Mouse (Mus musculus): ENCODE results near the gene Rer1.
A peak's percentile ranks its signal among the peaks of the same experiment; 100 is the strongest.

The Rer1 gene

DNA sequence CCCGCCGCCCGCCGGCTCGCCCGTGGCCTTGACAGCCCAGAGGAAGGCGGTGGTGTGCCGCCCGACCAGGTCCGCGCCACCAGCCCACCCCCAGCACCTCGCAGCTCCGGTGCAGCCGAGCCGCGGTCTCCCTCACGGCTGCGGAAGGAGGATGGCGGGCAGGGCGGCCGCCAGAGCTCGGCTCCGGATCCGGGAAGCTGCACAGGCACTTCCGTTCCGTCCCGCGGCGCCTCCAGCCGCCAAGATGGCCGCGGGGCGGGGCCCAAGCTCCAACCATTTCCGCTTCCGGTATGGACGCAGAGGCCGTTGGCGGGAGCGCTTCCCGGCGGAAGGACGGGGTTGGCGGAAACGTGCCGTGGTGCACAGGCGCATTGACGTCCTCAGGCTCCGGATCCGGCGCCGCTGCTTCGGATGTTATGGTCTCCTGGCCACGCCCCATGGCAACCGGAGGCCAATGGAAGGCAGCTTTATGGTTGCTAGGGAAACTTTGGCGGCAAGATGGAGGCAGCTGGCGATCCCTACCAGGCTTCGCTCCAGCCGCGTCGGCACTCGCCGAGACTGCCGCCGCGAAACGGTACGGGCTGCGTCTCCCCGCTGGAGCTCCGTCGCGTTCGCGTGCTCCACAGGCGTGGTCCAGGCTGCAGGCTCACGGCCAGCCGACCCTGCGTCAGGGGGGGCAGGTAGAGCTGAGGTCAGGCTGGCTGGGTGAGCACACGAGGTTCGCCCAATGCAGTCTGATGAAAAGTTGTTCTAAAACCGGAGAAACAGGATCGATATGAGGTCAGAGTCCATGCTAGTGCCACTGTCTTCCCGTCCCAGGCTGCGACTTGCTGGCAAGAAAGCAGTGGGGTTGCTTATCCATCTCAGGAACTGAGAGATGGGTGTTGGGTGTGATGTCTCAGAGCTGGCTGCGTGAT lies at the start of gene Rer1, which contains the start of gene Morn1:
Gene Rer1, minus strand, starts transcription at position 275 of the 917 bp plus-strand sequence.
Gene Morn1, plus strand, starts transcription at position 470 of the 917 bp plus-strand sequence.
- peak; percentile 99 to 100 for DNase-seq (ENCODE audit: low spot score in 2 of 2)

DNA sequence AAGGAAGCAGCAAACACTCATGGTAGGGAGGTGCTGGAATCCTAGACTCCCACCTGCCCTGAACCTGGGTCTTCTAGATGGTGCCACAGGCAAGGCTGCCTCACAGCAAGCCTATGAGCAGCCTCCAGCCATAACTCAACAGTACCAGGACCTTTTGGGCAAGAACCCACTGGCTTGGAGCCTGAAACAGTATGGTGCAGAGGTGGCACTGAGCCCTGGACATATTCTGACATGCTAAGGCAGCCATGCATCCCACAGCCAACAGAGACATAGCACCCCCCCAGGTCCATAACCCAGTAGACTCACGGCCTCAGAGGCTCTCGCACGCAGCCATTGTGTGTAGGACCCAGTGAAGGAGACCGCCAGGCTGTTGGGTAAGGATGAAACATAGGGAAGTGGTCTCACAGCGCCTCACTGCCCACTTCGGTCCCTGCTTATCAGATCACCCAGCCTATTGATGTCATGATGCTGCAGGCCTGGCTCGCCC lies 48.5 kb upstream of the Rer1 start:
- no peak for DNase-seq (ENCODE audit: low spot score in 2 of 2)

DNA sequence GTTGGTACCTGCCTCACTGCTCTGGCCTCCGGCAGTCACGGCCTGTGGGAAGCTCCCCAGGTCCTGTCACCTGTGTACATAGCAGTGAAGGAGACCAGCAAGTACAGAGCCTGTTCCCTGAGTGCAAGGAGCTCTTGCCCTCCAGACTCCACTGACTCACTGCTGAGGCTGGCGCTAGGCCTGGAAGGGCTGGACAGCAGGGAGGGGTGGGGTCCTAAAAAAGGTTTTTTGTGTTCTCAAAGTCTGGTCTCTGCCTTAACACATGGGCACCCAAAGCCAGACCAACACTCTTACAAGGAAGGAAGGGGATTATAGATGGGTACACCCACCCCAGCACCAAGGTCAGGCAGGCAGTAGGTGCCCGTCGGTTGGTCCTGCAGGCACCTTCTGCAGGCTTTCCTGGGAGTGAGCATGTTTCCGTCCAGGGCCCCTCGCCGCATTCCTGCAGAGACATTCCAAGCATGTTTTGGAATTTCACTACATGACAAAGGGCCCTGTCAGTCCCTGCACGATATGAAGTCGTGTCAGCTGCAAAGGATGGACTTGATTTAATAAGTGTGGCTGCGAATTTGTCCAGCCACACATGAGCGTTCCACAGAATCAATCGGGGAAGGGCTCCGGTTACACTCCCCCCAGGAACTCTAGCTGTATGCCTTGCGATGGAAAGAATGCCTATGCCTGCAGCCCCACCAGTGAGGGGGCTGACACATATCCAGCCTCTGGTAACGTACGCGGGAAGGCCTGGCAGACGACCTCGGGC lies 47.7 kb upstream of the Rer1 start:
- peak in 1 of 2 experiments; percentile 77 for DNase-seq (ENCODE audit: low spot score in 2 of 2)

DNA sequence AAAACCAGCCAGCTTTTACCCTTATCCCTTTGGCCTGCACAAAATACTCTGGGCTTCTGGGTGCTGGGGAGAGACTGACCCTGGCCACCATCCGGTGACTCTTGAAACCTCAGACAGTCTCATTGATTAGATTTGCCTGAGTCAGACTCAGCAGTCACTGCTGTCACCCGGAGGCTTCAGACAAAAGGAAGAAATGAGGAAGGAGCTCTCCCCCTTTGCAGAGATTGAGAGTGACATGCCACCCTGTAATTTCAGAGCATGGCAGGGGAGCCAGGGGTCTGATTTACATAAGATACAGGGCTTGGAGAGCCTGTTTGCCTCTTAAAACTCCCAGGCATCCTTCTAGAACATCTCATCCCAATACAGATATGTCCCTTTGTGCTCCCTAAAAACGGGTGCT lies 47.0 kb upstream of the Rer1 start:
- no peak for DNase-seq (ENCODE audit: low spot score in 2 of 2)

DNA sequence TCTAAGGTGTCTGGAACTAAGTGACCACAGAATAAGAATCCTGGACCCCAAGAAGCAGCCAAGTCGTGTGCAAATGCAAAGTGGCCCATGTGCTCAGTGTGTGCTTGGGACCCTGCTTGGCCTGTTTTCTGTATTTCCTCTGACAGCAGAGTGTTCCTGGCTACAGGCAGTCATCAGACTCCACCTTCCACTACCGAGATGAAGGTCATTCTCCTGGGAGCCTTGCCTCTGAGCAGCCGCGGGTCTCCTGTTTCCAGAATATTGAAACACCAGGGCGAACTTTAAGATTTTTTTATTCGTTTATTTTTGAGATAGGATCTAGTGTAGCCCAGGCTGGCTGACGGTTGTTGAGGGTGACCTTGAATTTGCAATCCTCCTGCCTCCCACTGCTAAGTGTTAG lies 44.4 kb upstream of the Rer1 start:
- DNase-seq (ENCODE audit: low spot score in 2 of 2): no peak

DNA sequence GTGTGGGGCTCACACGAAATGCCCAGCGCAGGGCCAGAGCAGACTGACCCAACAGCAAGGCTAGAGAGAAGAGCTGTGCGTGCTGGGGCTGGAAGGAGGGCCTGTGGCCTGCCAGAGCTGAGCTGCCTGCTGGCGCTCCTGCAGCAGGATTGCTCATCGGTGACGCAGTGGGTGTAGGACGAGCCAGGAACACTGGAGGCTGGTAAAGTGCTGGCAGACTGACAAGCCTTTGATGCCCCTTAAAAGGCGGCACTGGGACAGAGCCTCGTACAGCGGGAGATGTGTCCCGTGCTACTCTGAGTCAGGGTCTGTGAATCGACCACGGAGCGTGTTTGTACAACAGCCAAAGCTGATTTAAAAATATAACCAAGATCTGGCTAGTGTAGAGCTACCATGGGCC lies 43.8 kb upstream of the Rer1 start:
- peak in 1 of 2 experiments; percentile 84 for DNase-seq (ENCODE audit: low spot score in 2 of 2)

DNA sequence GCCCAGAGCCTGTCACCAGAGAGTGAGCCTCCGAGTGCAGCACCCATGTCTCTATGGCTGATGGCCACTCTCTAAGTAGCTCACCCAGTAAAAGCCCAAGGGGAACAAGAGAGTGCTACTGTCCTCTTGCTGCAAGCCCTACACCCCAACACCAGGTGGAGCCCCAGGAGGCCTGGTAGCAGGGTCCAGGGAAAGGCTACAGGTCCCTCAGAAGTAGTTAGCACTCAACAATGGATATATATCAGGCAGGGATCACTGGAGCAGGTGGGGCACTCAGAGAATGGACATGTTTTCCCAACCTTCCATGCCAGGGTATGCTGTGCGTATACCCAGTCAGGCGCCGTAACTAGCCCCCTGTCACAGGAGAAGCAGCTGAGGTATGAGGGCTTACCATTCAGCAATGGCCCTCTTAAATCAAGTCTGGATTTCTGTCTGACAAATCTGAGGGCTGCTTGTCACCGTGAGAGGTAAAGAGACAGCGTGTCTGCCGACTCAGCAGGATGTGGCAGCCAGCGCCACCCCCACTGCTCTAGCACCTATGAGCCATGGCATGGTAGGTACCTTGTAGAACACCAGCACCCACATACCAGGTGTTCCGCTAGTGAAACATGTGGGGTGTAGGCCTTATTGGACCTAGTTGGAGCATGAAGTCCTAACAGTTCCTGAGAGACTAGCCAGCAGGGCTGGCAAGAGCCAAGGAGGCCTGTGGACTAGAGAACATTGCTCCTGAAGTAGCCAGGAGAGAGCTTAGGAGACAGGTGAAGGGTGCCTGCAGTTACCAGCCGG lies 43.1 kb upstream of the Rer1 start:
- DNase-seq (ENCODE audit: low spot score in 2 of 2): no peak

DNA sequence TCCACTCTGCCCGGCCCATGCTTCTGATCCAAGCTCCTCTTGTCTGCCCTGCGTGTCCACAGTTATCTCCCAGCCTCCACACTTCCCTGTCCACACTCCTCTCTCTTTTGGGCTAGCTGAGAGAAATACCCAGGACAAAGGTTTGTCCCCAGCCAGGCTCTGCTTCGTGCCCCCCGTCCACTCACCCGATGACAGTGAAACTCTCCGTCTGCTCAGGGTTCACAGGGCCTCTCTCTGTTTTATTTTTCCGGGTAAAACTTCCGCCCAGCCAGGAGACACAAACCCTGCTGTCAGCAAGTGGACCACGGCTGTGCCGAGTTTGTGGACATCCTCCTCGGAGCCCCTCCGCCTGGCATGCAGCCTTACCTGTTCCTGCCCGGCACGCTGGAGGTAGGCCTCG lies 42.2 kb upstream of the Rer1 start:
- no peak for DNase-seq (ENCODE audit: low spot score in 2 of 2)

DNA sequence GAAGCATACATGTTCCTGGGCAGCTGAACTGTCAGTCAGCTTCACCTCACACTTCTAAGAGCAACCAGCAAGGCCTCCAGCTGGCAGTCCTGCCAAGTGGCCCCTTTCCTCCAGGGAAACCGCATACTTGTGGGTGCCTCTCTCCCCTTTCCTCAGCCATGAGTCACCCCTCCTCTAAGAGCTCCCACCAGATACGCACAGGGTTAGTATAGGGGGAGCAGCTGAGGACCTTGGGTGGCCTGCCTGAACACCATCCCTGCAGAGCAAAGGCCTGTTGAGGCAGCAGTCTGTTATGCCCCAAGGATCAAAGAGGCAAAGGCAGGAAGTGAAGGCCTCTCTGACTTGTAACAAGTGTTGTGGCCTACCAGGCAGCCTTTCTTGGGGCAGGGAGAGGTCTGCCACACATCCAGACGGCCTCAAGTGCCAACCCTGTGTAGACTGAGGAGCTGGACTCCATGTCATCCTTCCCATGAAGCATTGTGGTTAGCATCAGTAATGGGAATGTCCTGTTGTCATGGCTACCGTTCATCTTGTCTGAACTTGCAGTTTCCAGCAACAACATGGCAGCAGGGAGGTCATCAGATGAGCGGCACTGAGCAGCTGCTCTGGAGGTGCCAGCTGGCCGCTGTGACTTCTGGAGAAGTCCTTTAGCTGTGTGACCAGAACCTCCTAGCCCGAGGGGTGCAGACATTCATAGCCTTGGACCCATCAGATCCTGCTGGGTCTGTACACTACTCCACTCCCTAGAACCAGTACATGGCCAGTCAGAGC lies 40.6 kb upstream of the Rer1 start:
- no peak for DNase-seq (ENCODE audit: low spot score in 2 of 2)

DNA sequence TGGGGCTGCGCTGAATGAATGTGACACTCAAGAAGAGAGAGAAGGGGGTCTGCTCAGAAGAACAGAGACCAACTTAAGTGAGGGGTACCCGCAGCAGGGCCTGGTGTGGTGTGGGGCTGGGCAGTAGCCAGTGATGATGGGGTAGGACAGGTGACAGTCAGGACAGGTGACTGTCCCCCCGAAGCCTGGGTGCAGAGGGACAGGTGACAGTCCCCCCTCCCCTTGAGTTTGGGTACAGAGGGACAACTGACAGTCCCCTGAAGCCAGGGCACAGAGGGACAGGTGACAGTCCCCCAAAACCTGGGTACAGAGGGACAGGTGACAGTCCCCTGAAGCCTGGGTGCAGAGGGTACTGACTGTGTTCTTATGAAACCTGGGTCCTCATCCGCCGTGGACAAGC lies 40.0 kb upstream of the Rer1 start:
- no peak for DNase-seq (ENCODE audit: low spot score in 2 of 2)

DNA sequence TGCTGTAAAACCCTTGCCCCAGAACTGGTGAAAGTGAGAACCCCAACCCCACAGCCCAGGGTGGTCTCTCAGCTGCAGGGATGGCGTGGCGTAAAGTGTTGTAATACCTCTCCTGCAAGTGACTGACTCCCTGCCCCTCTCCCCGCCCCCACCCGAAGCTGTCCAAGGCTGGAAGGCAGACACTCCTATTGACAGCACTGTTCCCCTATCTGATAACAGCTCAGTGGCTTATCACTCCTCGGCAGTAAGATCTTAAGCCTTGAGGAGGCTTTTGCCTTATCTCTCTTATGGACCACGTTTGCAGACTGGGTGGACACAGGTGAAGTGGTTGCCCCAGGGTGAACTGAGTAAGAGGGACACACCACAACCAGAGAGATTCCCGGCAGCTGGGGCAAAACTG lies 39.1 kb upstream of the Rer1 start:
- no peak for DNase-seq (ENCODE audit: low spot score in 2 of 2)

DNA sequence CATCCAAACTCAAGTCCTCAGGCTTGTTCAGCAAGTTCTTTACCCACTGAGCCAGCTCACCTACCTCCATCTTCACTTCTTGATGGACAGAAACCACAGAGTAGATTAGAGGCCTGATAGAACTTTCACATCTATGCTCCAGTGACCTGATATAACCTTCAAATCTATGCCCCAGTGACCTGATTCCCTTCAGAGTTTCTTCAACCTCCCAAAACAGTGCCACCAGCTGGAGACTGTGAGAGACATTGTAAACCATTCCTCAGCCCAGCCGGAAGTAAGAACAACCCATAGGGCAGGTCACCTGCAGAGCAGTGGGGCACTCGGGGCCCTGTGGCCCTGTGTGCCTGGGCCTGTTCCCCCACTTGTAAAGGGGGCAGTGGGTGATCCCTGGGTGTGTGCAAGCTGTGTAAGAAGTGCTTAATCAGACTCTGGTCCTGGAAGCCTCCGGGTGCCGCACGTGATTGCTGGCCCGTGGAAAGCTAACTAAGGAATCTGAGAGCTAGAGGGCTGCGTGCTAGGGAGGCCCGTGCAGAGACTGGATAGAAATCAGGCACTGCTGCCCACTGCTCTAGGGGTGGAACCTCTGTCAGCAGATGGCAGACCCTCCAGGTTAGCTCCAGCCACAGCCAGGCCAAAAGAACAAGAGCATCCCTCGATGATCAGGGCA lies 37.8 kb upstream of the Rer1 start:
- DNase-seq (ENCODE audit: low spot score in 2 of 2): no peak

DNA sequence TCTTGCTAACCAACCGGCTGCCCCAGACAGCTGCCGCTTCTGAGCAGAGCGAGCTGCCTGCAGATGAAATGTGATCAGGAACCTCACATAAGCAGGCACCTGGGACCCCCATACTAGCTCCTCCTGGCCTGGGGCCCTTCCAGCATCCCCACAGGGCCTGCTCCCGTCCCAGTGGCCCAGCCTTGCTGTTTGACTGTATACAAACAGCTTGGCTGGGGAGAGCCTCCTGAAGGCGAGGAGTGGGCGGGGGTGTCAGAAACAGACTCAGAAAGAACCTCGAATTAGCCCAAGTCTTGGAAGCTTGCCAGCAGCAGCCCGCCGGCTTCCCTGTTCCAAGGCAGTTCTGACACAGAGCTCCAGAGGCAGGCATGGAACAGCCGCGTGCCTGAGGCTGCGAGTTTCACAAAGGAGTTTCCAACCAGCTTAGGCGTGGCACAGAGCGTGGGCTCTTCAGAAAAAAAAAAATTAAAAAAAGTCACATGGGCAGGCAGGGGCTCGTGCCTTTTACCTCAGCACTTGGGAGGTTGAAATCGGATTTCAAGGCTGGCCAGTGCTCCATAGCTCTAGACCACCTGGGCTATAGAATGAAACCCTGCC lies 36.4 kb upstream of the Rer1 start:
- peak in 1 of 2 experiments; percentile 68 for DNase-seq (ENCODE audit: low spot score in 2 of 2)

DNA sequence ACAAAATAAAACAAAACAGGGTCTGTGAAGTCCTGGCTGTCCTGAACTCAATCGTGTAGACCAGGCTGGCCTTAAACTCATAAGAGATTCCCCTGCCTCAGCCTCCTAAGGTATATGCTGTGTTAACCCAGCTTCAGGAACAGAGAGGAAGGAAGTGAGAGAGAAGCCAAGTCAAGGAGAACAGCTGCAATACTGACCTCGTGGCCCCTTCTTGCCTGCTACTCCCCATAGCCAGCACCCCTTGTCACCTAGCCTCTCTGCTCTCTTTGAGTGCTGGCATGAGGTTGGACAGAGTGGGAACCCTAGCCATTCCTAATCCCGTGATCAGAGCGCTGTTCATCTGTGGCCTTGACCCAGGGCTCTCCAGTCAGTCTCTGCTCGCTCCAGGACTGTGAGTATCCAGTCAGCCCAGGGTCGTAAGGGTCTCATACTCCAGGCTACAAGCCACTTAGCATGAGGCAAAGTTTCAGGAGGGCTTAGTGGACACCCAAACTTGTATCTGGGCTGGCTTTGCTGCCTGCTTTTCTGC lies 35.8 kb upstream of the Rer1 start:
- DNase-seq (ENCODE audit: low spot score in 2 of 2): no peak

DNA sequence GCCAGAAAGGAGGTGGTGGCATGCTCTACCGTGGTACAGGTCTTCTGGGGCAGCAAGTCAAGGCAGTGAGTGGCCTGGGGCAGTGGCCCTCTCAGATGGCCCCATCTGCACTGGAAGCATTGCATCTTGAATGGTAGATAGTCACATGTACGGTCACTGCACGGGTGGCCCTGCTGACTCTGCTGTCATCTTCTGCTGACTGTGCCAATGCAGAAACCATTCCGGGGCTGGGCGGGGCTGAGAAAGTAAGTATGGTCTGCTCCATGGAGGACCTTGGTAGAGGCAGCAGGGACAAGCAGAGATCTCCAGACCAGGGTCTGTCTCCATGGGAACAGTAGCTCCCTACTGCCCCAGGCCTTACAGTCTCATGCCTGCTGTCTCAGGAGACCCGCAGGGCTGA lies 35.0 kb upstream of the Rer1 start:
- no peak for DNase-seq (ENCODE audit: low spot score in 2 of 2)

DNA sequence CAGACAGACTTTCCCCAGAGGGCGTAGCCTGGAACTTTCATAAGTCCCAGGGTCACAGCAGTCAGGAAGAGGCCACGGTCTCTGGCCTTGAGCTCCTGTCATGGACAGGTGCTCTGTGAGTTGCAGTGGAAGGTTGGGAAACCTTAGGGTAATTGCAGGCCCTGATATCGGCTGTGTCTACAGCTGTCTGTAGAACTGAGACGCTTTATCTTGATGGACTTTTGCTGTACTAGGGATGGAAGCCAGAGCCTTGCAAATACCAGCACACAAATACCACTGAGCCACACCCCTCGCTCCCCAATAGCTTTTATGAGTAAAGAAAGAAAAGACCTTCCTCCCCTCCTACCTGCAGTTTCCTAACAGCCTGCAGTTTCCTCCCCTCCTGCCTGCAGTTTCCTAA lies 34.4 kb upstream of the Rer1 start:
- DNase-seq (ENCODE audit: low spot score in 2 of 2): peak in 1 of 2 experiments; percentile 48

DNA sequence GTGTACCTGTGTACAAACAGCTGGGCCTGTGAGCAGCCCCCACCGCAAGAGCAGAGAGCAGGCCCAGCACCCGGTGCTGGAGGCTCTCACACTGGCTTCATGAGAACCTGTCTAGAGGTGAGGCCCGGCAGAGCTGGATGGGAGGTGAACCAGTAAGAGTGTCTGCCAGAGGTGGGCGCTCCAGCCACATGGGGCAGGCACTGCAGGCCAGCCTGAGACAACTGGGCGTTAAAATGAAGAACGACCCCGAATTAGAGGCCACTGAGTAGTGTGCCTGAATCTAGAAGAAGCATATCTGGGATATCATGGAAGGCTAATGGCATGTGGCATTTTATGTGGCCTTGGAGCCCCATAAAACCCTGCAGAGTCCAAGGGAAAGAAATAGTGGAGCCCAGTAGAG lies 33.9 kb upstream of the Rer1 start:
- DNase-seq (ENCODE audit: low spot score in 2 of 2): no peak

DNA sequence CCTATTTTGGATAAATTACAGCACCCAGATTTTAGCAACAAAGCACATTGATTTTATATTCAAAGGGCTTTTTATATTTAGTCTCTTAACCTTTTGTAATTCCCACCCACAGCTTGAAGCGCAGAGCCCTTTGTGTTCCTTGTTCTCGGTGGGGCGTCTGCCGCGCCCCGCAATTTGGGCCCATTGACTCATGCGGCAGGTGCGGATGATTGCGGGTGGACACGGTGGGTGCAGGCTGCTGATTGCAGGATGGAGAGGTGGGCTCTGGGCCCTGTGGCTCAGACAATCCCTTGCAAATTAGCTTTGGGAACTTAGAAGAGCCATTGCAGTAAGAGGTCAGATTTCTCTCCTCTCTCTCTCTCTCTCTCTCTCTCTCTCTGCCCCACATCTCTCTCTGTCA lies 32.1 kb upstream of the Rer1 start:
- DNase-seq (ENCODE audit: low spot score in 2 of 2): no peak

DNA sequence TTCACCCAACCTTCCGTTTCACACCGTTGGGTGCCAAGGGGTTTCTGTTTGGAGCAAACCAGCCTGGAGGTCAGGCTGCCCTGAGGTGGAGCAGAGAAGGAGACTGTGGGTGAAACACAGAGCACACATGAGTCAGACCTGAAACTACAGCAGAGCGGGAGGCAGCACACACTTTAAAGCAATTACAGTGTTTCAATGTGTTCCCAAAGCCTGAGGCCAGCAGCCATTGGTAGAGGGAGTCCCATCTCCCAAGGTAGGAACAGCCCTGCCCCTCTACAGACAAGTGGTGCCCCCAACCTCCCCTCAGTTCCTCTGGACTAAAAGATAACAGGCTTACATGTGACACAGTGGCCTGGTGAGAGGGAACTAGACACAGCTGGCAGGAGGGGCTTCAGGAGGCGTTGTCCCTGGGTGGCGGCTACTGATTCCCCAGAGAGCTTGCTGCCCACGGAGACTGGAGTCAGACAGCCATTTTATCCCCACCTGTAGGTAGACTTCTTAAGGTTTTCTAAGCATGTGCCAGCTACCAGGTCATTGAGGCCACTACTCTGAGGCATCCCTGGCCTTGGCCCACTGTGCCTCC lies 31.3 kb upstream of the Rer1 start:
- DNase-seq (ENCODE audit: low spot score in 2 of 2): no peak

DNA sequence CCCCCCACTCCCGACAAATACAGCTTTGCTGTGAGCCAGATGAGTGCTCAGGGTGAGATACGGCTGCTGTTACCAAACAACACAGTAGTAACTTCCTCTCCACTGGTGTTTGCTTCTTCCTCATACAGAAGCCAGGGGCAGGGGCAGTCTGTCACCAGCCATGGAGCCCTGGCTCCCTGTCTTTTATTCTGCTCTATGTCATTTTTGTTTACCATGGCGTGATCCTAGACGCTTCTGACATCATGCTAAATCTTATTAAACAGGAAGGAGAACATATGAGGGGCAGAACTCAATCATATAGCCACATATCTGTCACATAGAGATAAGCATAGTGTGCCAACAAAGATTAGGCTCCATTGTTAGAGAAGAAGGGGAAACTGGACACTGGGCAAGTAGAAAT lies 30.4 kb upstream of the Rer1 start:
- no peak for DNase-seq (ENCODE audit: low spot score in 2 of 2)
